Comparison of ENCODE assay signal across 15 mouse cellular contexts in the genomic region with DNA sequence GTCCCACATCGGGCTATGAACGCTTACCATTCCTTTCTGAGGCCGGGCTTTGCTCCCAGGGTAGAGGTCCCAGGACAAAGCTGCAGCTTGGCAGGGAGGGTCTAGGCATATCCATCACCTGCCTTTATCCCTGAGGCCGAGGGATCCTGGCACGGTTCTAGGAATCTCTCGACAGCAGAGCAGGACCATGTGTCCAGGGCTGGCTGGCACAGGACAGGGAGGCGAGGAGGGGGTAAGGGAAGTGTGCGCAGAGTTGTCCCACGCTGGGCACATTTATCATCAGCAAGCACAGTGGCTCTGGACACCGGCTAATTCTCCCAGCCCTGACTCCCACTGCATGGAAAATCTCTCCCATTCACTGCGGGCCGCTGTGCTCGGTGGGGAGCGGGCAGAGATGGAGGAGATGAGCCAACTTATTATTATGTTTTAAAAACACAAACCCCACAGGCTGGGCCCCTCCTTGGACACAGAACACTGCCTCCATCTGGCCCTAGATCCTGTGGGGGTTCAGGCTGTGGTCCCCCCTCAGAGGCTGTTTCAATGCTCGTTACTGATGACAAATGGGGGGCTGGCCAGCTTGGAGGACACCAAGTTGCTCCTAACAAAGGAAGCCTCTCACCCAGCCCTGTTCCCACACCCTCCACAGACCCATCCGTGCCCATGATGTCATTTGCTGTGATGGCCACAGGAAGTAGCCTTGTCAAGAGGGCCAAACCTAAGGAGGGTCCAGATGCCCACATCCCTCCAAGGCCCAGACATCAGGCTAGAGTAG. TPM values are rescaled to one million over a fixed set of nuclear protein-coding genes. Genes with fewer than 3 reads are reported as not detected.
A peak's percentile ranks its signal among the peaks of the same experiment; 100 is the strongest.
DNase-seq lines count a peak whose midpoint lies in the region; ATAC-seq and TF ChIP-seq lines count a peak whose summit lies in the region.
"Had no signal": no experiment of that assay in that cellular context is flagged by ENCODE, and none has a peak within 500 bp of the region (broad histone marks: within the 10 kb centered on the region; RNA-seq: fewer than 3 reads in every experiment).

No protein-coding gene starts in this region.

- DNase-seq in forebrain, embryonic 10.5 days (ENCODE audit: extremely low spot score, low spot score): no peak
- DNase-seq in forebrain, postnatal 0 days: no peak
- peak; percentile 42 for DNase-seq in layer of hippocampus, adult 9-11 months
- no peak for DNase-seq in layer of hippocampus, postnatal 14 days (ENCODE audit: low spot score in 2 of 2)
- DNase-seq in cerebellum, postnatal 25 days: peak; percentile 56 to 65
- peak; percentile 36 for DNase-seq in hindbrain, postnatal 0 days (ENCODE audit: low spot score)
- DNase-seq in right cerebral cortex, adult 2 months (ENCODE audit: low spot score in 2 of 2): no peak
- no peak for DNase-seq in left cerebral cortex, postnatal 36 days (ENCODE audit: low spot score in 2 of 2)
- DNase-seq: B cell, adult 2 months; right cerebral cortex, postnatal 4 days; thymus, postnatal 36 days had no signal

- H3K9me3 ChIP-seq in forebrain, embryonic 10.5 days: no peaks in the 10 kb centered on the region
- no peaks in the 10 kb centered on the region for H3K9me3 ChIP-seq in forebrain, postnatal 0 days (ENCODE audit: low read length)
- H3K9me3 ChIP-seq in hindbrain, postnatal 0 days (ENCODE audit: low read length): no peaks in the 10 kb centered on the region
- H3K9me3 ChIP-seq: liver, embryonic 15.5 days had no signal

- H3K27ac ChIP-seq in forebrain, embryonic 10.5 days: peak overlapping the region; percentile 56
- H3K27ac ChIP-seq in forebrain, postnatal 0 days (ENCODE audit: low read depth, low read length): no peak overlapping the region
- no peak overlapping the region for H3K27ac ChIP-seq in hindbrain, postnatal 0 days
- H3K27ac ChIP-seq: kidney, postnatal 0 days; liver, embryonic 15.5 days had no signal

- intact Hi-C loops in left cerebral cortex, postnatal 36 days (cut with DNase I): no loop called here

- H3K4me1 ChIP-seq in forebrain, embryonic 10.5 days: peaks cover 47% of the 10 kb centered on the region
- H3K4me1 ChIP-seq in forebrain, postnatal 0 days (ENCODE audit: insufficient read depth): no peaks in the 10 kb centered on the region
- peaks cover 3% of the 10 kb centered on the region; the same call in 1 of the 2 replicates for H3K4me1 ChIP-seq in hindbrain, postnatal 0 days (ENCODE audit: insufficient read depth, low read length)
- H3K4me1 ChIP-seq: liver, embryonic 15.5 days had no signal

- TF ChIP-seq CTCF in forebrain, postnatal 0 days (IDR thresholded peaks at IDR 0.05; ENCODE audit: low read depth): no peak
- TF ChIP-seq CTCF in hindbrain, postnatal 0 days (IDR thresholded peaks at IDR 0.05; ENCODE audit: low read depth): no peak

- WGBS in forebrain, embryonic 10.5 days: 83% methylated on average over 16 of the region's 16 CpGs
- WGBS in forebrain, postnatal 0 days: 60% methylated on average over 16 of the region's 16 CpGs
- 36% methylated on average over 16 of the region's 16 CpGs for WGBS in hindbrain, postnatal 0 days

- ATAC-seq in forebrain, postnatal 0 days: no peak
- ATAC-seq in hindbrain, postnatal 0 days: peak; percentile 48; the same call in 1 of the 2 replicates

- H3K4me3 ChIP-seq in forebrain, embryonic 10.5 days: no peak overlapping the region
- no peak overlapping the region for H3K4me3 ChIP-seq in forebrain, postnatal 0 days (ENCODE audit: low read depth, low read length)
- H3K4me3 ChIP-seq in hindbrain, postnatal 0 days (ENCODE audit: low read length): no peak overlapping the region
- H3K4me3 ChIP-seq: liver, embryonic 15.5 days had no signal

- peaks cover 2% of the 10 kb centered on the region; the same call in 1 of the 2 replicates for H3K36me3 ChIP-seq in forebrain, embryonic 10.5 days (replicated peaks)
- H3K36me3 ChIP-seq in forebrain, postnatal 0 days (ENCODE audit: insufficient read depth): no peaks in the 10 kb centered on the region
- no peaks in the 10 kb centered on the region for H3K36me3 ChIP-seq in hindbrain, postnatal 0 days (ENCODE audit: insufficient read depth, low read length)
- H3K36me3 ChIP-seq: G1E; liver, embryonic 15.5 days had no signal

- no peak overlapping the region for H3K9ac ChIP-seq in forebrain, postnatal 0 days
- H3K9ac ChIP-seq in hindbrain, postnatal 0 days (replicated peaks; ENCODE audit: low read length): no peak overlapping the region
- H3K9ac ChIP-seq: liver, embryonic 15.5 days had no signal

- H3K4me2 ChIP-seq in forebrain, postnatal 0 days (ENCODE audit: low read depth): no peak overlapping the region
- H3K4me2 ChIP-seq in hindbrain, postnatal 0 days (ENCODE audit: low read depth, low read length): no peak overlapping the region
- H3K4me2 ChIP-seq: liver, embryonic 15.5 days had no signal

- H3K27me3 ChIP-seq in forebrain, embryonic 10.5 days (ENCODE audit: poor library complexity, severe bottlenecking): peaks cover 14% of the 10 kb centered on the region; the same call in 1 of the 2 replicates
- H3K27me3 ChIP-seq in forebrain, postnatal 0 days (ENCODE audit: insufficient read depth, low read length): no peaks in the 10 kb centered on the region
- H3K27me3 ChIP-seq in hindbrain, postnatal 0 days (ENCODE audit: insufficient read depth, low read length): peaks cover 4% of the 10 kb centered on the region; the same call in 1 of the 2 replicates
- H3K27me3 ChIP-seq: liver, embryonic 15.5 days had no signal

RNA-seq across cellular contexts. Expression of gene Slc29a3, which starts 34.9 kb away (rescaled TPM):
- polyA plus RNA-seq in forebrain, embryonic 10.5 days (2016; fragmentation: Nextera tagmentation; extraction: Ambion mirVana): 6.3 and 7.1 TPM in 2 replicates
- 6.5 and 9.3 TPM in 2 replicates for total RNA-seq in forebrain, postnatal 0 days (2014; rRNA removed)
- polyA plus RNA-seq in forebrain, postnatal 0 days (2015; fragmentation: Nextera tagmentation; extraction: Ambion mirVana): 7.8 and 11.6 TPM in 2 replicates
- 10 to 100 TPM; 19.4 to 24.4 TPM for total RNA-seq in layer of hippocampus, postnatal 14 days (2021)
- 8.5 and 10.0 TPM in 2 replicates for total RNA-seq in hindbrain, postnatal 0 days (2014; rRNA removed)
- polyA plus RNA-seq in hindbrain, postnatal 0 days (2015; fragmentation: Nextera tagmentation; extraction: Ambion mirVana): 9.1 and 9.3 TPM in 2 replicates
- total RNA-seq in left cerebral cortex, postnatal 36 days (2021): 10 to 100 TPM; 15.5 to 18.4 TPM

RNA-seq across cellular contexts. Expression of gene Unc5b, which starts 43.9 kb away (rescaled TPM):
- polyA plus RNA-seq in forebrain, embryonic 10.5 days (2016; fragmentation: Nextera tagmentation; extraction: Ambion mirVana): 3.2 and 3.4 TPM in 2 replicates
- total RNA-seq in forebrain, postnatal 0 days (2014; rRNA removed): 8.5 and 15.9 TPM in 2 replicates
- polyA plus RNA-seq in forebrain, postnatal 0 days (2015; fragmentation: Nextera tagmentation; extraction: Ambion mirVana): 1.1 and 1.6 TPM in 2 replicates
- total RNA-seq in layer of hippocampus, postnatal 14 days (2021): 10 to 100 TPM; 11.9 to 12.6 TPM
- 25.7 and 27.3 TPM in 2 replicates for total RNA-seq in hindbrain, postnatal 0 days (2014; rRNA removed)
- 1.8 TPM in 2 replicates for polyA plus RNA-seq in hindbrain, postnatal 0 days (2015; fragmentation: Nextera tagmentation; extraction: Ambion mirVana)
- 10 to 100 TPM in 1 of 2 experiments, 1 to 10 TPM in 1; 9.7 to 13.5 TPM for total RNA-seq in left cerebral cortex, postnatal 36 days (2021)
- total RNA-seq: neutrophil, adult 5-6 weeks had no signal
- polyA plus RNA-seq: G1E had no signal

Comparison
In these comparisons a context has a peak if more than half of its experiments do, and no peak if none do; other contexts are left out.
1. DNase-seq: peak in layer of hippocampus, adult 9-11 months (single experiment), cerebellum, postnatal 25 days (2 of 2) and hindbrain, postnatal 0 days (single experiment); none in forebrain, embryonic 10.5 days (single experiment), forebrain, postnatal 0 days (single experiment), layer of hippocampus, postnatal 14 days (0 of 2), right cerebral cortex, adult 2 months (0 of 2) and left cerebral cortex, postnatal 36 days (0 of 2).